Mouse (Mus musculus): ENCODE measurements at regions not wholly inside any gene's neighbourhood (a gene's known extent, or its start where the extent isn't known, plus 50 kb on each side); places are given as distances from the start of the nearest gene placed in this dataset.

DNA sequence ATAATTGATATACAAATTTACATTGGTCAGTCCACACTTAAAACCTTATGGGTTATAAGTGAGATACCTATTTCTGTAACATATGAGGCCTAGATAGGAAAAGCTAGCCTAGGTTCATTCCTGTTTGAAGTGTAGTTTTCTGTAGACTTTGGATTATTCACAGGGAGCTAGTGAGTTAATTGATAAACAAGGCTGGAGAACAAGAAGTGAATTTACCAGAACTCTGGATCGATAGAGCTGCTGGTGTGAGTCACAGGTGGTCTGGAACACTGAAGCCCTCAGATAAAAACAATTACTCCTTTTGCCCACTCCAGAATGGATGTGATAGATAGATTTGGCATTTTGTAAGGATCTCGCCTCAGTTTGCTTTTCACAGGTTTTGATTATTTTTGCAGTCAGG, 62.0 kb upstream of the Rtl1 start:
- DNase-seq (ENCODE audit: low spot score in 2 of 2): no peak

DNA sequence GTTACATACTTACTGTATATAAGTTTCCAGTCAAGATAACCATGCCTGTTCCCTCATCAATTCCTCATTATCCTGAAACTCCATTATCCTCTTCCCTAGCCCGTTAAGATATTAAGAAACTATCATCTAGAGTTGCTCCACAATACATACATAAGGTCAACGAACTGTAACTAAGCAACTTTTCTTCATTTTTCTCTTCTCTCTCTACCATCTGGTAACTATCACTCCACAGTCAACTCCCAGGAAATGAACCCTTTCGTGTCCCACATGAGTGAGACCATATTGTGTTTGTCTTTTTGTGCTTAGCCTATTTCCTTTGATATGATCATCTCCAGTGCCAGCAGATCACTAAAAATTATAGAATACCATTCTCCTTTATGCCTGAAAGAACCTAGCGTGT, 74.6 kb upstream of the Rtl1 start:
- no peak for DNase-seq (ENCODE audit: low spot score in 2 of 2)

GRCm38 (mm10) chr12:109694046-109694445, 93.9 kb upstream of the Rtl1 start:
- DNase-seq (ENCODE audit: low spot score in 2 of 2): no peak

DNA sequence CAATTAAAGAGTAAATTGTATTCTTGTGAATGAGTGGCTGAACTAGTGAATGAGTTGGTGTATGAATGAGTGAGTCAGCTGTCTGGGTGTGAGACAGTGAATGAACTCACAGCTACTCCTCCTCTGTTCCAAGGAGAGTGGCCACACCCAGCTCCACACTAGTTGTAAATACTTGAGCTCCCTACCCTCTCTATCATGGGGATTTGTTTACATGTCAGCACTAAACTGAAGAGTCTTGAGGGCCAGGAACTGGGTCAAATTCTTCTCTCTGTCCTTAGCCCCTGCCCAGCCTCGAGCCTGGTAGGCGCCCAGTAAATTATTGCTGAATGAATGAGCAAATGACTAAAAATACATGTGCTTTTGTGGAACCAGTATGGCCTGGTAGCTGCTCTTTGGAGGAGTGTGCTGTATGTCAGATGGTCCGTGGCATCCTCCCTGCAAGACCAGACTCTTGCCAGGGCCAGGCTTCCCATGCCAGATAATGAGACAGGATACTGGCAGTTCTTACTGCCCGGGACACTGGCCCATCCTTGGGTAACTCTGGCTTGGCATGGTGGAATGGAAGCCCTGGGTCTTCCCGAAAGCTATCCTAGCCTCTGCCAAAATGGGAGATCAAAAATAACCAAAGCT, 94.8 kb upstream of the Rtl1 start:
- DNase-seq (ENCODE audit: low spot score in 2 of 2): no peak

DNA sequence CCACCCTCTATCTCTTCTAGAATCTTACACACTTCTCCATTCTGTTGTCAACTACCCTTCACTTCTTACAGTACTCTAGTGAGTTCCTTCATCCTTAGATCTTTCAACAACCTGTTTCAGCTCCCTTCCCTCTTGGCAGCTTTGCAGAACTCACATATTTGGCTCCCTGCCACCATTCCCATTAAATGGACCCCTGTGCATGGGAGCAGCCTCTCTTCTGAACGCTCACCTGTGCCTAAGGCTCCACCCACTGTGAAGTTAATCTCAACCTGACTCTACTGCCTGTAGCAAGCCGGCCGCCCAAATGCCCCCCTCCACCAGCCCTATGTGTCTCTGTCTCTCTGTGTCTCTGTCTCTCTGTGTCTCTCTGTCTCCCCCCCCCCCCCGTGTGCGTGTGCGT, 106.7 kb upstream of the Rtl1 start:
- DNase-seq (ENCODE audit: low spot score in 2 of 2): no peak

- DNase-seq (ENCODE audit: low spot score in 2 of 2): no peak
These were observed 109.5 kb upstream of the Rtl1 start for GRCm38 (mm10) chr12:109709661-109710060.

DNA sequence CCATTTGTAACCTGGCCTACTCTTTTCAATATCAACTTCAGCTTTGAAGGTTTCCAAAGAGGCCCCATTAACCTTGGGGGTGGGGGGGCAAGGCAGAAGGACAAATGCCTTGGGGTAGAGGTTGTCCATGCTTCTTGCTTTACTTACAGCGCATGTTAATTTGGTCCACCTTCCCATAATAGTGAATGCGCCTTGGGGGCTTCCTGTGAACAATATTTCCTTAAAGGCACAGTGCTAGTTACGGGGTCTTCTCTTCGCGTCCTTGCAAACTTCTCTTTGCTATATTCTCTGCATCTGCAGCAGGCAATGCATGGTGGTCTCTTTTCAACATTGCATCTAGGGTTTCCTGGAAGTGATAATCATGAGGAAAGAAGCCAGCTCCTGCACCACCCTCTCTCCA, 111.3 kb upstream of the Rtl1 start:
- peak in 1 of 2 experiments; percentile 33 for DNase-seq (ENCODE audit: low spot score in 2 of 2)

- DNase-seq (ENCODE audit: low spot score in 2 of 2): peak in 1 of 2 experiments; percentile 47
These were observed 111.8 kb upstream of the Rtl1 start for GRCm38 (mm10) chr12:109711946-109712345.

- peak in 1 of 2 experiments; percentile 51 for DNase-seq (ENCODE audit: low spot score in 2 of 2)
These were observed 112.3 kb upstream of the Rtl1 start for GRCm38 (mm10) chr12:109712386-109712785.

- DNase-seq (ENCODE audit: low spot score in 2 of 2): peak in 1 of 2 experiments; percentile 35
These were observed 112.9 kb upstream of the Rtl1 start for GRCm38 (mm10) chr12:109713041-109713440.

- no peak for DNase-seq (ENCODE audit: low spot score in 2 of 2)
These were observed 113.9 kb upstream of the Rtl1 start for GRCm38 (mm10) chr12:109714061-109714460.

DNA sequence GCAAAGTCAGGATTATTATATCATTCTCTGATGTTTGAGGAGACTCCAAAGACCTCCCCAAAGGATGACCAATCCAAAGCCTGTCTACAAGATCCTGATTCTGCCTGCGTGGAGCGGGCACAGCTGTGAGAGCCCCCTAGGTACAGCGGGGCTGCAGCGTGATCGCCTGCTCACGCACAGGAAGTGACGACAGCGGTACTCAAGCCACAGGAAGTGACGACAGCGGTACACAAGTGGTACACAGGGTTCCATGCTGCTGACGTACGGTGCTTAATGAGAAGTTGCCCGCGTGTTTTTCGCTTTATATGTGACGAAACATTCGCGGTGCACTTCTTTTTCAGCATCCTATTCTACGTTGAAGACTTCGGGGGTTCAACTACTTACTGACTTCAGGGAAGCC, 116.9 kb upstream of the Rtl1 start:
- DNase-seq (ENCODE audit: low spot score in 2 of 2): no peak

DNA sequence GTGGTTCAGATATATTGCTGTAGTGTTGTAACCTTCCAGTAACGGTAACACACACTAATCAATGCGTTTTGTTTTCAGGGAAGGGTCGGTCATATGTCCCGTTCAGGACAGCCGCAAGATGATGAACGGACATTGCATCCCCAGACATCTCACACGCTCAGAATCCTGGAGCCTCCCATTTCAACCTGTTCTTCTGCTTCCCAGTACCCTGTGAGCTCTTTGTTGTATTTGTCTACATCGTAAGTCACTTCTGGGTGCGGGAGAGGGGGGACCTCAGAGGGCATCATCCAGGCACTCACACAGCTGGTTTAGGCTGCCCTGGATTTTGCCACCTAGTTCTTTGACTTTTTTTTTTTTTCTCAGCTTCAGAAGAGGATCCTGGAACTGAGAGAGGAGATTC, 117.9 kb upstream of the Rtl1 start:
- no peak for DNase-seq (ENCODE audit: low spot score in 2 of 2)

GRCm38 (mm10) chr12:109738201-109738600, 138.1 kb upstream of the Rtl1 start:
- no peak for DNase-seq (ENCODE audit: low spot score in 2 of 2)

- no peak for DNase-seq (ENCODE audit: low spot score in 2 of 2)
These were observed 138.8 kb upstream of the Rtl1 start for GRCm38 (mm10) chr12:109738911-109739310.

DNA sequence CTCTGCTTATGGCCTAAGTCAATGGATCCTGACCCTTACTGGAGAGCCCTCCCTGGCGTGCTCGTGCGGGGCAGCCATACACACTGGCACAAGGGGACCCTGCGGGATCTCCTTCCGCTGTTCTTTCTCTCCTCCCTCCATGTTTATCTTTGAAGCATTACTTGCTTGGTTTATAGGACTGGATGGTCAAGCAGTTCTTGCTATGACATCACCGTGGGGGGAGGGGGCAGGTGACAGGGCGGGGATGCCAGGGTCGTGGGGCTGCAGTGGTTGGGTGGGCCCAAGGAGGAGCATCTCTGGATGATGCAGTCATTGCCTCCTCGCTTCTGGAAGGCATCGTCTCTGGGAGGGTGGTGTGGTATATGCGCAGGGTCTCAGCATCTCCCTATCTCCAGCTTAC, 142.4 kb upstream of the Rtl1 start:
- no peak for DNase-seq (ENCODE audit: low spot score in 2 of 2)

DNA sequence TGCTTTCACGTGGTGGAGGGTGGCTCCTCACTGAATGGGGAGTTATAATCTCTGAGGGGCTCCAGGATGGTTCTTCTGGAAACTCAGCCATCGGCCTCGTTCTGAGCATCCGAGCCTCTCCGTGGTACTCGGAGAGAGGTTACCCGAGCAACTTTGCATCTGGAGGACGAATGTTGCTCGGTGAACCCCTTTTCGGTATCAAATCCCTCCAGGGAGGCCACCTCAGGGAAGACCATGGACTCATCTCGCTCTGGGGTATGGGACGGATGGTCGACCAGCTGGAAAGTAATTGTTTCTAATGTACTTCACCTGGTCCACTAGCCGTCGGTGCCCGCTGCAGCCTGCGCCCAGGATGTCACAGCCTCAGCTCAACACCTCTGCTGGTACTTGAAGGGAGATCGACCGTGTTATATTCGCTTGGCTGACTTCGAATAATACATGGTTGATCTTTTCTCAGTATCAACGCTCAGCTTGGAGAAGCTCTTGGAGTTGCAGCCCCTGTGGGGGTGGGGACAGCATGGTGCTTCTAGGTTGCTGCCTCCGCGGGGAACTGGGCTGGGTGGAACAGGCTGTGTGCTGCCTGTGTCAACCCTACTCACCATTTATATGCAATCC, 143.0 kb upstream of the Rtl1 start:
- no peak for DNase-seq (ENCODE audit: low spot score in 2 of 2)

DNA sequence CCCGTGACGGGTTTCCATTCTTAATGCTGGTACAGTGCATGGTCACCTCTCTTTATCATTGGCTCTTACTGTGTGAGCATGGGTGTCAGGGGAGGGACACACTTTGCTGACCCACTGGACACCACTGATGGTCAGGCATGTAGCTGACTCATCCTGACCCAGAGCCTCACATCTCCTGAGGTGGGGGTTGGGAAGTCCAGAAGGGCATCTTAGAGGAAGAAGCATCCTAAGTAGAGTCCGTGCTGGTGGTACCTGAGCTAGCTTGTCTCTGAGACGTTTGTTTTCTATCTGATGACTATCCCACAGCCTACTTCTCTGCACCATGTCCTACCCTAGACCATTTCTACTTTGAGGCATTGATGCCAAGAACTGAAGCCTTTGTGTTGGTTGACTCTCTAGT, 144.1 kb upstream of the Rtl1 start:
- DNase-seq (ENCODE audit: low spot score in 2 of 2): no peak

DNA sequence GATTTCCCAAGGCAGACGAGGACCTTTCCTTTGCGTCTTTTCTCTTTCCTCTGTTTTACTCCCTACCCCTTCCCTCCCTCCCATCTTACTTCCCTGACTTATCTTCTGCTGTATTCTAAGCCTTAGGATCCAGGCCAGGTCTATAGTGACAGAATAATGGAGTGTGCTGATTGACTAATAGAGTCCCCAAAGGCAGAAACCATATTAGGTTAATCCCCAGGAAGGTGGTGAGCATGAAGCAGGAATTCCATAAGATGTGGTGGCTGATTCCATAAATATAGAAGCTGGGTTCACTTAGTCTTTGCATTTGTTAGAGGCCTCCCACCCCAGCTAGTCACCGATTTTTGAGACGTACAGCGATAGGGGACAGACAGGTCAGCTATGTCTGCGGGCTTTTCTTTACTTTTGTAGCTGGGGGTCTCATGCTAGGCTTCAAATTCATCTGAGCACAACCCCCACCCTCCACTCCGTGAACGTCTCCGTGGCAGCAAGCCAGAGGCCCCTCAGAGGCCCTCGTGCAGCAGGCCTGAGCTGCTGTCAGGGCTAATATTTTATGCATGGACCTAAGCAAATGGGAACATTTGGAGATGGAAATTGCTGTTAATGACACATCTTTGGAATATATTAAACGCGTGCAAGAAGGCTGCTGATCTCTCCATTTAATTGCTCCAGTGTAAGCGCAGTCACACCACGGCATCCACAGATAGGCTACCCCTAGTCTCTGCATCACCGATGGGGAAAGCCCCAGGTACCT, 145.8 kb upstream of the Rtl1 start:
- DNase-seq (ENCODE audit: low spot score in 2 of 2): no peak

DNA sequence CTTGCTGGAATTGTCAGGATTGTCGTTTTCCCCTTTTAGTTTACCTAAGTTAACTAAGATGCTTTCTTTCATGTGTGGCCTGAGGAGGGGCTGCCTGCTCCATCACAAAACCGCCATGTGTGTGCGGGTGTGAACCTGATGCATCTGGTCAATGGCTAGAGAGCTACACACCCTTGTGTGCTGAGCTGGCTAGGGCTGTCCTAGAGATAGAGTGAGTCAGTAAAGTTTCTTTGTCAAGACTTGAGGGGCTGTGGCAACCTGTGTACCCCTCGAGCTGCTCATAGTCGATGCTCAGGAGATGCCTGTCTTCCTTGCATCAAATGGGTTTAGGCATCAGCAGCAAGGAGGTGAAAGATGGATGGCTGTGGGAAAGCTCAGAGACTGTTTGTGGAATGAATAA, 147.1 kb upstream of the Rtl1 start:
- no peak for DNase-seq (ENCODE audit: low spot score in 2 of 2)

DNA sequence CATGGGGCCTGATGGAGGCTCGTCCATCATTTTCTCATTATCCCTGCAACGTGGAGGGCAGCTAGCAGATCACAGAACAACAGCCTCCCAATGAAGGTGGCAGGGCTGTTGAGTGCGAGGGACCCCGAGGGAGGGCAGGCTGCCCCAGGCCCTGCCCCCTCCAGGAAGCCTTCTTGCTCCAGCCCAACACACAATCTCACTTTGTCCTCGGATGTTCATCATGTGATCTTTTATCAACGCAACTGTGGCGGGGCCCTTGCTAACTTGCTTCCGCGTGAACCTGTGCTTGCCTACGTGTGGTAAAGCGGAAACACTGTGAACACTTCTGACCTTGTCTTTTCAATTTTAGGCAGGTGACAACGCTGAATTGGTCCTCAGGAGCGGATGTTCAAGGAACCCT, 147.6 kb upstream of the Rtl1 start:
- no peak for DNase-seq (ENCODE audit: low spot score in 2 of 2)

DNA sequence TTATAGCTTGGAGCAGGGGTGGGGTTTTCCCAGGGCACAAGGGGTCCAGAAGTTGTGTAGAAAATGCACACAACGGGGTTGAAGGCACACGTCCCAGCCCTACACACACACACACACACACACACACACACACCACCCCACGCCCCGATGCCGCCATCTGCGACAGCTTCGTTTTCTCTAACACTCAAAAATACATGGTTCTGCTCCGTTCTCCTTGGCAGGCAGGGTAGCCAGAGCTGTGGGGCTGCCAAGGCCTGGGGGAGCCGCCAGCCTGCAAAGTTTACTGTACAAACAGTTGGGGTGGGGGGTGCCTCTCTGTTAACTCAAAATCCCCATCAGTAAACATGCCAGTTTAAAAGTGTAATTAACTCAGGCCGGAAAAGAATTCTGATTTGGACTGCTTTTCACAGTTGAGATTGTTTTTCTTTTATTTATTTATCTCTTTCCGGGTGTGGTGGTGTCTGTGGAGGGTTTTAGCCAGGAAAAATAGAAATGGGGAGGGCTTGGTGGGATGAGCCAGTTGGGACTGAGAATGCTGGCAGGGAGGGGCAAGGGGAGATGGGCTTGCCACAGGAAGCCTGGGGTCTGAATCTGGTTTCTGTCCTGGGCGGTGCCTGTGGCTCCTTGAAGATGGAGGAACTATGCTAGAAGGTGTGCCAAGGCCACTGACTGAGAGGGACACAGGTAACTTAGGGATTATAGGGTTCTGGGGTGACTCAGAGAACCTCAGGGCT, 148.4 kb upstream of the Rtl1 start:
- DNase-seq (ENCODE audit: low spot score in 2 of 2): no peak

DNA sequence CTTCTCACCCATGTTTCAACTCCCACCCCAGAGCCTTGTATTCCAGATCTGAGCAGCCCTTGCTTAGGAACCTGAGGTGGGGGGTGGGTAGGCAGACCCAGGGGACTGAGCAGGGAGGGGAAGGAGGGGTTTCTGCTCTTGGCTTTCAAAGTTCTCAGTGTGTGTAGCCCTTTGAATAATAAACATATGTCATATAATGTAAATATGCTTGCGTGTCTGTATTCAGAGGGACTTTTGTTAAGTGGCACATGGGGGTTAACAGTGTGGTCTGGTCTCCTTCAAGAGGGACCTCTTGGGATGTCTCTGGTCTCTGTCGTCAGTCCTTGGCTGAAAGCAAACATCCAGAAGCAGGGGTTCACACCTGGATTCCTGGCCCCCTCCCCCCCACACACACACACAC, 149.1 kb upstream of the Rtl1 start:
- no peak for DNase-seq (ENCODE audit: low spot score in 2 of 2)
